Mouse (Mus musculus) skeletal muscle tissue, adult 2 months (tissue): Measurements from ENCODE around the gene Galnt6.
"Not testable (repeated sequence)": the region's sequence is repeated elsewhere in the genome, so short reads cannot be mapped to it uniquely, and the experiment has no call there.

ENCODE experiments used
- DNase-seq: peaks from one replicate; pipeline ENCODE4 v3.0.0-alpha.2; 2012; ENCODE audit warnings: low read depth, low spot score

The Galnt6 gene

GRCm38 (mm10) chr15:100729281-100729985 lies at the start of gene Galnt6:
Galnt6 (minus strand) TSS chr15:100729376.
- no peak for DNase-seq

GRCm38 (mm10) chr15:100777020-100778016 lies 48.1 kb upstream of the Galnt6 start:
- DNase-seq: no peak

- DNase-seq: no peak
These were observed 47.2 kb upstream of the Galnt6 start for GRCm38 (mm10) chr15:100776424-100776823.

DNA sequence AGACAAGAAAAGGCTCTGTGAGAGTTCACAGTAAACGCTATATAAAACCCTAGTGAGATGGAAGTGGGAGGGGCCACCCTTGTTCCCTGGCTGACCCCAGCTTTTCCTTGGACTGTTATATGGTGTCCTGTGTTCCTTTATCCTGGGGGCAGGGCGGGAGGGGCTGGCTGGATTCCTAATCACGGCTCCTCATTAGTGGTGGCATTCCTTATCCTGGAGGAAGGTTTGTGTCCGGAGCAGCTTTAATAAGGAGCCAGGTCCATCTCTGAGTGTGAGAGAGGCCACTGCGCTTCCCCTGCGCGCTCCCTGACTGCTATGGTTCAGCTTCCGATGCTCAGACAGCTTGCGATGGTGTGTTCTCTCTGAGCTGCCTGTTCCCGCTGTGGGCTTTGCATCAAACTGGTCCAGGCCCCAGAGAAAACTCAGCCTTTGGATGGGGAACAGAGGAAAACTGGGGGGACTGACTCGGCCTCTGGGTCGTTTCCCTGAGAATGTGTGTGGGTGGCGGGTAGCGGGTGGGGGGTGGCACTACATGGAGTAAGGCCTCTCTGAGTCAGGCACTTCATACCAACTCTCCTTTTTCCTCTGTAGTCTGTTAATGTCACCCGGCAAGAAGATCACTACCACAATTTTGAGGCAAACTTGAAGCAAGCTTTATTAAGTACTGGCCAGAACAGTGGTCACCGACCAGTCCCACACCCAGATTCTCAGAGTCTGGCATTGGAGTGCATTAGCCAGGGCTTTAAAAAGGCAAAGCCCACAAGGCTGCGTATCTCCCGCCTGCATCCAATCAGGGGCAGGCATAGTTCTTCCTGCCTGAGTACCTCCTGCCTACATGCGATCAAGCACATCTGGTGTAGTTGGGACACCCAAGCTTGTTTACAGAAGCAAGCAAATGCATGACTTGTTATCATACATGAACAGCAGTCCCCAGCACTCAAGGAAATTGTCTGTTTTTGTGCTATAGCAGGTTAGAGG lies 46.3 kb upstream of the Galnt6 start:
- no peak for DNase-seq

DNA sequence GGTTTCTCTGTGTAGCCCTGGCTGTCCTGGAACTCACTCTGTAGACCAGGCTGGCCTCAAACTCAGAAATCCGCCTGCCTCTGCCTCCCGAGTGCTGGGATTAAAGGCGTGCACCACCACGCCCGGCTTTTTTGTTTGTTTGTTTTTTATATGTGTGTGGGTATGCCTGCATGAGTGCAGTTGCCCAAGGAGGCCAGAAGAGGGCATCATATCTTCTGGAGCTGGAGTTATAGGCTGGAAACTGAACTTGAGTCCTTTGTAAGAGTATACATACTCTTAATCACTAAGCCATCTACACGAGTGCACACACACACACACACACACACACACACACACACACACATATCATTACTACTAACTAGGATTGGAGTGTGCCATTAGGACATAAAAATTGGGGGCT lies 44.7 kb upstream of the Galnt6 start:
- DNase-seq: not testable (repeated sequence)

GRCm38 (mm10) chr15:100772685-100773084 lies 43.5 kb upstream of the Galnt6 start:
- no peak for DNase-seq

DNA sequence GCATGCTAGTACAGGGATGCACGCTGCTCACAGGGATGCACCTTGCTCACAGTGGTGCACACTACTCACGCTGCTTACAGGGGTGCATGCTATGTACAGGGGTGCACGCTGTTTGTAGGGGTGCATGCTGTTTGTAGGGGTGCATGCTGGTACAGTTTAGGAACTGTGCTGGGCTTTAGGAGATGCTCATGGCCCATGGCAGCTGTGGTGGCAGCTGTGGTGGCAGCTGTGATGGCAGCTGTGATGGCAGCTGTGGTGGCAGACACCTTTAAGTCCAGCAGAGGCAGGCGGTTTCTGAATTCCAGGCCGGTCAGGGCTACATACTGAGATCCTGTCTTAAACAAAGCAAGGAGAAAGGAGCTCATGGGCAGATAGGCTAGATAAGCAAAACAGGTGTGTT lies 41.2 kb upstream of the Galnt6 start:
- DNase-seq: no peak

GRCm38 (mm10) chr15:100769023-100769422 lies 39.8 kb upstream of the Galnt6 start:
- DNase-seq: not testable (repeated sequence)

- DNase-seq: no peak
These were observed 38.7 kb upstream of the Galnt6 start for GRCm38 (mm10) chr15:100767851-100768250.

DNA sequence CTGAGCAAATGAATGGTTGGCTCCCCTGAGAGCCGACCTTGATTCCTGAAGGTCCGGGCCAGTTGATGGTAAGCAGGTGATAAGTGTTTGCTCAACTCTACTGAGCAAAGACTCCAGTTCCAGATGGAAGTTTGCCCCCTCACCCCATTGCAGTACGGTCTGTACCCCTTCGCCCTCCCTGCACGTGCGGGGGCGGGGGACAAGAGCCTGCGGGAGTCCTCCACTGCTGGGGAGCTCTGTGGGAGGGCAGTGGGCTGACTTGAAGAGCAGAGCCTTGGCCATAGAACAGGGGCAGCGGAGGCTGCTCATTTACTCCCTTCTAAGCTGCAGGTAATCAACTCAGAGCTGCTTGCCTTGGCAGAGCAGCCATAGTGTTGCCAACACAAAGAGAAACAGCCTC lies 37.6 kb upstream of the Galnt6 start:
- no peak for DNase-seq

- DNase-seq: no peak
These were observed 35.2 kb upstream of the Galnt6 start for GRCm38 (mm10) chr15:100764163-100764951.

DNA sequence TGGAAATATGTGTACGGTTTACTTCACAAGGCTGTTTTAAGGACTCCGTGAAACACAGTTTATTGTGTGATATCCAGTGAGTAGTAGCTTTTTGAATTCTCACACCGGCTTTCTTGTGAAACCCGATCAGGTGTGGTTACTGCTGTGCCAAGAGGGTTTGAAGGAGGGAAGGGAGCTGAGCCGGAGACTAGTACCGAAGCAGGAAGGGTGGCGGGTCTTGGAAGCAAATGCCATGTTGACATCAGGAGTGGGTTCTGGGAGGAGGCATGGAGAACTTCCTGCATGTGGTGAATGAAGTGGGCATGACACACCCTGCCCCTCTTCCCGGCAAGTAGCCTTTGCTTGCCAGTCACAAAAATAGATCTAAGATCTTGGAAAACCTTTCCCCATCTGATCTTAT lies 33.5 kb upstream of the Galnt6 start:
- no peak for DNase-seq

- DNase-seq: peak; percentile 51
These were observed 32.4 kb upstream of the Galnt6 start, which contains the start of gene Slc4a8 for GRCm38 (mm10) chr15:100761419-100762185. Slc4a8 (plus strand) TSS chr15:100761747.

- no peak for DNase-seq
These were observed 31.9 kb upstream of the Galnt6 start for GRCm38 (mm10) chr15:100761036-100761418.

DNA sequence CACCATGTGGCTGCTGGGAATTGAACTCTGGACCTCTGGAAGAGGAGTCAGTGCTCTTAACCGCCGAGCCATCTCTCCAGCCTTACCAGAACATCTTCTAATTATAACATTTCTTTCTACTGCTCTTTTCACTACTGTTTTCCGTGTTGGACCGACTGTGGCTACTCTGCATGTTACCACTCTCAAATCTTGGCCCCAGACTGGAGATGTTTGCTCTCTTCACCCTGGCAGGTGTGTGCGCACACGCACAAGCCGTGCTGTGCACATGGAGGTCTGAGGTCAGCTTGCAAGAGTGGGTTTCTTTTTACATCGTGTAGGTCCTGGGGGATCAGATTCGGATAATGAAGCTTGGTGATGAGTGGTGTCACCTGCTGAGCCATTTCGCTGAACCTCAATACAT lies 30.1 kb upstream of the Galnt6 start:
- no peak for DNase-seq

DNA sequence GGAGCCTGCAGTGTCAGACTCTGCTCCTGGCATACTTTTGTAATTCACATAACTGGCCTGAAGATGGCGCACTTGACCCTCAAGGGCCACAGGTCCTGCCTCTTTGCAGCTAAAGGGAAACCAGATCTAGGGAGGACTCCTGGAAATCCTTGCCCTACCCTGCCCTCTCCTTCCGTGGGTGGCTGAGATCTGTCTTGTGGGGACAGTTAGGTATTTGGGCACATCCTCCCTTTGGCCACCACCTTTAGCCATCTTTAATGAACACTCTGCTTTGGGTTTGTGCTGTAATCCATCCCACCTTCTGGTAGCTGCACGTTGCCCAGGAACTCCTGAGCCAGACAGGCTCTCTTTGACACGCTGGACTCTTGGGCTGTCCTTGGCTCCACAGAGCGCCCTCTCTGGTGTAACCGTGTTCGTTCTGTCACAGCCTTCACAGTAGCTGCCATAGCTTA lies 28.4 kb upstream of the Galnt6 start:
- peak; percentile 58 for DNase-seq

GRCm38 (mm10) chr15:100755881-100756624 lies 26.9 kb upstream of the Galnt6 start:
- no peak for DNase-seq

- DNase-seq: no peak
These were observed 26.3 kb upstream of the Galnt6 start for GRCm38 (mm10) chr15:100755498-100755859.
